Mouse (Mus musculus) heart, adult 2 months (tissue): ENCODE measurements around the gene Rnf223.

ENCODE experiments used
- CTCF ChIP-seq: fragments of 200-600 bp; IDR thresholded peaks from 2 replicates; pipeline ENCODE4 v1.8.1; 2022; ENCODE audit warnings: antibody characterized with exemption, mild to moderate bottlenecking, moderate library complexity
- EP300 ChIP-seq: fragments of 200-500 bp; IDR thresholded peaks from 2 replicates; pipeline ENCODE4 v1.6.1; 2011; ENCODE audit warnings: low read depth, low read length, control low read depth; ENCODE audit not compliant: insufficient read depth
- POLR2A ChIP-seq: fragments of 200-500 bp; IDR thresholded peaks from 2 replicates; pipeline ENCODE4 v1.6.1; 2011; ENCODE audit warnings: mild to moderate bottlenecking, low read depth, low read length, control low read depth; ENCODE audit not compliant: insufficient read depth

GRCm38 (mm10) chr4:156097770-156098366, 32.4 kb upstream of the Rnf223 start:
- no peak for TF ChIP-seq EP300
- no peak for TF ChIP-seq CTCF
- no peak for TF ChIP-seq POLR2A
